Mouse (Mus musculus) adrenal gland, adult 2 months (tissue): ENCODE data around the gene Ano1. TPM values are rescaled to one million over a fixed set of nuclear protein-coding genes. Genes with fewer than 3 reads are reported as not detected.

Experiments used
- DNase-seq: peaks from one replicate; pipeline ENCODE4 v3.0.0; 2021
- long read RNA-seq: library from polyadenylated mRNA; stranded (forward); transcript quantifications from one replicate; pipeline ENCODE4 v2.0.0, GENCODE M21; 2021
- polyA plus RNA-seq: library from polyadenylated mRNA; depleted of rRNA; stranded (reverse); fragments of >200 nt; gene quantifications from 2 replicates; pipeline ENCODE4 v1.2.3, GENCODE M21; 2012; rRNA removed
- total RNA-seq, 2 experiments: library from RNA; stranded (reverse); gene quantifications; 2 replicates each; pipeline ENCODE4 v1.2.3; 2021

Ano1 gene
- total RNA-seq (10 to 100 TPM; 24.6 to 32.4 TPM), polyA plus RNA-seq (13.9 and 17.1 TPM in 2 replicates)
- long read RNA-seq, partial matches to known transcripts = 1 of 1 reads
- long read RNA-seq, other reads (novel, unspliced or antisense) = 0 of 1 reads

DNA sequence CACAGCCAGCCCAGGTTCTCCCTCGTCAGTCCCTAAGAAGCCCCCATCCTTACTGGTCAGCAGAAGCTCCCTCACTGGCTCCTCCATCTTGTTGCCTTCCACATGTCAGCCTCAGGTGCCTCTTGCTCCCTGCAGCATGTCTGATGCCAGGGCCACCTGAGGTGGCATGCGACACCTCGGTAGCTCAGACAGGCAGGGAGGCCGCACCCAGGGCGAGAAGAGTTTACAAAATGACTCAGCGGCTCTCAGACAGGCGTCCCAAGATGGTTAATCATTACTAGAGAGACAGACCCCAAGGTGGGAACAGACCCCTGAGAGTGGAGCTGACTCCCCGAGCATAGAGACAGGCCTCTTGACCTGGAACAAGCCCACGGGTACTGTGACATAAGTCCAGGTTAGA is at the start of gene Ano1:
Gene Ano1, minus strand, starts transcription at position 142 of the 400 bp plus-strand sequence.
- no peak for DNase-seq

DNA sequence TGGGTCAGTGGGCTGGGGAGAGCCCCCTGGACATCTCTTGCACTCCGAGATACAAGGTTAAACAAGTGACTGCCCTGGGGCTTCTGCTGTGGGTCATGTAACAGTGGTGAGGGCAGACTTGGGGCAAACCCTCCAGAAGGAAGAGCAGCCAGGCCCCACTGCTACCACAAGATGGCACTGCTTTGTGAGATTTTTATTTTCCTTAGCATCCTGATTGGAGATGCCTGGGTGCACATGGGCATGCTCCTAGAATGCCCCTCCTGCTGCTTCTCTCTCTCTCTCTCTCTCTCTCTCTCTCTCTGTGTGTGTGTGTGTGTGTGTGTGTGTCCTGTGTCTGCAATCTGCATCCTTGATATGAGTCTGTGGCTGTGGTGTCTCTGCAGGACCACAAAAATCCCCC is 46.7 kb upstream of the Ano1 start:
- DNase-seq = peak; percentile 15

DNA sequence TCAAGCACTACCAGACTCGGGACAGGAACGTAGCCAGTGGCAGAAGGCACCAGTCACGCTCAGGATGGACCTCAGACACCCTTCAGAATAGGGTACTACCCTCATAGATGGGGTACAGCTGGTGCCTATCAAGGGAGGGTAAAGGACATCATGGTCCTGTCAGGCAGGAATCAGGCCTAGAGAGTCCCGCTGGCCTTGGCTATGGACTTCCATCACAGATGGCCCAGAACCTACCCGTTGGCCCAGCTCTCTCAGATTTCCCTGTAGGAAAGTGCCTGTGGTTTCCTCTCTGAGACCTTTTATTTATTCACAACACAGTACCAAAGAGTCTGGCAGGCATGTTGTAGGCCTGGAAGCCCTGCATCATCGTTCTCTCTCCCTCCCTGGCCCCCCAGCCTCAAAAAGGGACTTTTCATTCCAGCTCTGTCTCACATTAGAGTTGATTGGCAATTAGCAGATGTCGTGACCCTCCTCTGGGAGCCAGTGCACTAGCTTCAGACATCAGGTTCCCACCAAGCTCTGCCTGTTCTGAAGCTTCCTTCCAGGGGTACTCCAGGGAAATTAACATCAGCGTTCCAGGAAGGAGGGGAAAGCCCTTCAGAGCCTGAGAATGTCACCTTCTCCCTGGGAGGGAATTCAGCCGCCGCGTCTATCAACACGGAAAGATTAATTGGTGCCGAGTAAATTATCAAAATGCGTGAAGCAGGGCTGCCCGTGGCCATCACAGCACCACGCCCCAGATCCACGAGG is 45.4 kb upstream of the Ano1 start:
- no peak for DNase-seq

GRCm38 (mm10) chr7:144795976-144796474 is 44.3 kb upstream of the Ano1 start:
- no peak for DNase-seq

GRCm38 (mm10) chr7:144793296-144793695 is 41.5 kb upstream of the Ano1 start:
- no peak for DNase-seq

- DNase-seq = no peak
Observed at GRCm38 (mm10) chr7:144791426-144791825, 39.7 kb upstream of the Ano1 start.

DNA sequence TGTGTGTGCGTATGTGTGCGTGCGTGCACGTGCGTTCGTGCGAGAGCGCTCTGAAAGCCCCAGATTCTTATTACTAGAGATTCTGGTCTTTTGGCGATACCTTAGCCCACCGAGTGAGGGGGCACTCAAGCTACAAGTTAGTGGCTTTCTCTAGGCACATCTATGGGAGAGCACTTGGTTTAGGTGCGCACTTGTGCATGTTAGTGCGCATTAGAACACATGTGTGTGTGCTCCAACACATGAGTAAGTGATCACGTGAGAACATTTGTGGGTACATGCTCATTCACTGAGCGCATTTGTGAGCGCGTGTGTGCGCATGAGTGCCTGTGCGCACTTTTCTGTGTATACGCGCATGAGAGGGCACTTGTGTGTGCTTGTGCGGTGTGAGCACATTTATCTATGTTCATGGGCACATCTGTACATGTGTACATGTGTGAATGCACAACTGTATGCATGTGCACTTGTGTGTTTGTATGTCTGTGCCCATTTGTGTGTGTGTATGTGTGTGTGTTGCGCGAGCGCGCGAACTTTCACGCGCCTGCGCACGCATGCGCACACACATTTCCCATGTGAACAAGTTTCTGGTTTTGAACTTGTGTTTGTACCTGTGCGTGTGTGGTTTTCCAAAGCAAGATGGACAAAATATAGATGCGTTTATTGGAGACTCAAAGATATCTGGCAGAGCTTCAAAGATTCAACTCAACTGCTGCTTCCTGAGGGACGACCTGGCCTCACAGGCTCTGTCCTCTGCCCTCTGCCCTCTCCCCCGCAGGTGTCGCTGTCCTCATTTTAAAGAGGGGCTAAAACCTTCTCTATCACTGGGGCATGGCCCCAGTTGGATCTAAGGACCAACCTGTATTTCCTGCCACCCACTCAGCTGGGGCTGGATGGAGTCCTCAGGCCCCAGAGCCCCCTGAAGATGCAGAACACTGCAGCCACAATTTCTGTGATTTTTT is 38.1 kb upstream of the Ano1 start:
- no peak for DNase-seq

DNA sequence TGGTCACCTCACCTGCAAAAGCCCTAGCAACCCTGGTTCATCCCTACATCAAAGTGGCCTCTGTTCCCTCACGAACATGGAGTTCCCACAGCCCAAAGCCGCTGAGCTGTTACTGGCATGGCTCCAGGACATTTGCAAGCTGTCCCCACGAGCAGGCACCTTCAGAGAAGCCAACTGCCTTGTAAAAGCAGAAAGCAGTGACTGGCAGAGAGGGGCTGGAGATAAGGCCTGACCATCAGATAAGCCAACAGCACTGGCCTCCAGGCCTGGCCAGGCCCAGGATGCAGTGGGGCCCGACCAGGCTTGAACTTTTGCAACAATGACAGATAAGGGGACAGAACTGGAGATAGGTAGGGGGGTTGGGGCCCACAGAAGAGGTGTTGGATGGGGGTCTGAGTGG is 36.9 kb upstream of the Ano1 start:
- DNase-seq = peak; percentile 26

DNA sequence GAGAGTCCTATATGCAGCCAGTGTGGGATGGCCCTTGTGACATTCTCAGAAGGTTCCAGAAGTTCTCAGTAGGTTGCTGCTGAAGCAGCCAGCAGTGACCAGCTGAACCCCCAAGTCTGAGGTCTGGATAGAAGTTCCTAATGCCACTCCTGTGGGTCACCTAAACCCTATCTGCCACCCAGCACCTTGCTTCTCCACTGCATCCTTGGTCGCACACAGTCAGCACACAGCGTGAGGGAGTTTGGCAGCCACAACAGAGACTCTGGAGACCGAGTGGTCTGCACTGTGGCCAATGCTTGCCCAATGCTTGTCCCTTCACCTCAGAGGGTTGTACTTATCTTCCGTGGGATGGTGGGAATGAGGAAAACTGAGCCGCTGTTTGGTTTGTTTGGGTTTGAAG is 35.7 kb upstream of the Ano1 start:
- DNase-seq = no peak

- no peak for DNase-seq
Observed at GRCm38 (mm10) chr7:144786571-144786970, 34.8 kb upstream of the Ano1 start.

- no peak for DNase-seq
Observed at GRCm38 (mm10) chr7:144784176-144784575, 32.4 kb upstream of the Ano1 start.

DNA sequence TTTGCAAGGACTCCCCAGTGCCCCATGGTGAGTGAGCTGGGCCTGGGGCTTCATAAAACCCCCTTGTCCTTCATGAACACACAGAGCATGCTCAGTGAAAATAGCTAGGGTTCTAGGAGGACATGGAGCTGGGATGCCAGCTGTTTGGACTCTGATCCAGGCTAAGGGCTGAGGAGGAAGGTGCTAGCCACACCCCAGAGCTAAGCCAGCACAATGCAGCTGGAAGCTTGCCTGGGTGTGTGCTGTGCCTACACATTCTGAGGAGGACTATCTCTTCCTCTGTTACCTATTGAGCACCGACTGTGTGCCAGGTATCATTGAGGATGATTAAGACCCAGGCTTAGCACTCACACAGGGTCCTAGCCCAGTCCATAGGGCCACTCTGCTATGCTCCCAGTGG is 30.6 kb upstream of the Ano1 start:
- no peak for DNase-seq

DNA sequence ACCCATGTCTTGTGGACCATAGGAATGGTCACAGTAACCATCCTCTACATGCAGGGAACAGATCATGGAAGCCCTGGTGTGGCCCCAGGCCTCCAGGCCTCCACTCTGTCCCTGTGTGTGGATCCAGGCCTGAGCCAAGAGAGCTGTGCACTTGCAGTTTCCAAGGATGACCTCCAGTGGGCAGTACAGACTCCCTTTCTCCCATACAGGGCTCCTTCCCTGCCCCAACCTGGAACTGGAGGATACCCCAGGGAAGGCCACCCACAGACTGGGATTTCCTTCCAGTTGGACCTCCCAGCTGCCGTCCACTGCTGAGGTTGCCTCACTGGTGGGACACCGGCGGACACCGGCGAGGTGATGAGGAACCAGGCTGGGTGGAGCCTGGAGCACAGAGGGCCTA is 29.6 kb upstream of the Ano1 start:
- DNase-seq = no peak

- DNase-seq = no peak
Observed at GRCm38 (mm10) chr7:144780190-144780589, 28.4 kb upstream of the Ano1 start.

DNA sequence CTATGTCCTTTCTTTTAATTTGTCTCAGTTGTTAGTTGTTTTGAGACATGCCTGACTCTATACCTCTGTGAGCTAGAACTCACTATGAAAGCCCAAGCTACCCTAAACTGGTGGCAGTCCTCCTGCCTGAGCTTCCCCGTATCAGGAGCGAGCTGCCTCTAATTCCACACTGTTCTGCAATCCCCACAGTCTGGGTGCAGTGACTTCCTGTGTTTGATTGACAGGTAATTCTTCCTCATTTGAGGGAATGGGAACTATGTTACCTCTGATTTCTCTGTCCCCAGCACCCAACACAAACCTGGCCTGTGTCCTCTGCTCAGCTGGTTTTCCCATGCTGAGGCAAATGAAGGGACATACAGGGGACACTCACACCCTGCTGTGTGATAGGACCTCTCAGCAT is 27.9 kb upstream of the Ano1 start:
- DNase-seq = no peak

DNA sequence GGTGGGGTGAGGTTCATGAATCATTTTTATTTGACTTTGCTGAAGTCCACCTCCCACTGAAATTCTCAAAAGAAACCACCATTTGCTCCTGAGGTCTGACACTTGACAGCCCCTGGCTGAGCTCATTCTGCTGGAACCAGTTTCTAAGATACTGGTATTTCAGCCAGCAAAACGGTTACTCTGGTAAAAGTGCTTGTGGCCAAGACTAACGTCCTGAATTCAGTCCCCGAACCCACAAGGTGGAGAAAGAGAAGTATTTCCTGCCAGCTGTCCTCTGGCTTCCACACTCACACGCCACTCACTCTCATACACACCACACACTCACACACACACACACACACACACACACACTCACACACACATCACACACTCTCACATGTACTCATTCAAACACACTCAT is 26.0 kb upstream of the Ano1 start:
- no peak for DNase-seq

DNA sequence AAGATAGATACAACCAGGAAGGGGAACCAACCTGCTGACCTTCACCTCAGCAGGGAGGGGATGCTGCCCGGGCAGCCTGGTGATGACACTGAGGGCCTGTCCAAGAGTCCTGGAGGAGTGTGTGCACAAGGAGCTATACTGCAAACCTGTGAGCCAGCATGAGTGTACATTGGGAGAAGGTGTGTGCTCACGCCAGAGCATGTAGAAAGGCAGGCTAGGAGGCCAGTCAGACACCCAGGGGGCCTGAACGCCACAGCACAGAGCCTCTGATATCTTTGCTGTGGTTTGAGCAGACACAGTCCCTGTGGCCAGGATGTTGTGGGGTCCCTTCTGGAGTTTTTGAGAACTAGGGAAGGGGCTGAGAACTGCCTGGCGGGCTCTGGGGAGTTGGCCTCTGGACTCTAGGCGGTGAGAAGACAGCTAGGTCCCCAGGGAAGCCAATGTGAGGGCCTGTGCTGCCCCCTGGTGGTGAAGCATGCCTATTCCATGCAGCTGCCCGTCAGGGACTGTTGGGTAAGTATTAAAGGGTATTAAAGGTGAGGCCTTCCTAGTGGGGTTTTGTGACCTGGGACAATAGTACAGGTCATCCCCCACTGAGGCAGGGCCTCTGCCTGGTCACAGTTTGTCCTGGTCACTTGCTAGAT is 24.2 kb upstream of the Ano1 start:
- DNase-seq = peak; percentile 86

GRCm38 (mm10) chr7:144775214-144775613 is 23.4 kb upstream of the Ano1 start:
- no peak for DNase-seq

DNA sequence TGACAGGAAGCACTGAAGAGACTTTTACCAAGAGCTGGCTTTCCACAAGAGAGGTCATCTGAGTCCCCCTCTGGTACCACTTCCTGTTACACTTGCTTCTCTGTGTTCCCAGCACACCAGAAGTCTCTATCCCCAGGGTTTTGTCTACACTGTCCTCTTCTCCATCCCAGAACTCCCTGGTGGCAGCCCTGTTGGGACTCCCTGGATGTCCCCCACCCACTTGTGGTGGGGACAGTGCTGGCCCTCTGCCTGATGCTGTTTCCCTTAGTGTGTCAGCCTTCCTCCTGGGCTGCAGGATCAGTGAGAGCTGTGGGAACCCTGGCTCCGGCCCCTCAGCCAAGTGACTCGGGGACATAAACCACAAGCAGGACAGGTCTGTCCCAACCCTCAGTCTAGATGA is 22.5 kb upstream of the Ano1 start:
- no peak for DNase-seq

DNA sequence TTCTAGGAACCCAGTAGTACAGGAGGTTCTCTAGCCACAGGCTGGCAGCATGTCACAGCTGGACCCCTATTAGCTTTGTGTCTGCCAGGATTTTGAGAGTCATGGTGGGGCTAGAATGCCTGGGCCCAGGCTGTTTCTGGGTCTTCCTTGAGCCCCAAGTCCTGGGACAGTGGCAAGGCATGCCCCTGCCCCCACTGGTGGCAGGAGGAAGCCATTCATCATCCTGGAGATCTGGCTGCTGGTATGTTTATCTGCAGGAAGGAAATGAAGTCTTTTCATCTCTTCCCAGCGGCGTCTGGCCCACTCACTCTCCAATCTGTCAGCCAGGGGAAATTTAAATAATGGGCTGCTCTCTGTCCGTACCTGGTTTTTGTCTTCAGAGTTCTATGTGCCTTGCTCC is 18.3 kb upstream of the Ano1 start:
- no peak for DNase-seq

DNA sequence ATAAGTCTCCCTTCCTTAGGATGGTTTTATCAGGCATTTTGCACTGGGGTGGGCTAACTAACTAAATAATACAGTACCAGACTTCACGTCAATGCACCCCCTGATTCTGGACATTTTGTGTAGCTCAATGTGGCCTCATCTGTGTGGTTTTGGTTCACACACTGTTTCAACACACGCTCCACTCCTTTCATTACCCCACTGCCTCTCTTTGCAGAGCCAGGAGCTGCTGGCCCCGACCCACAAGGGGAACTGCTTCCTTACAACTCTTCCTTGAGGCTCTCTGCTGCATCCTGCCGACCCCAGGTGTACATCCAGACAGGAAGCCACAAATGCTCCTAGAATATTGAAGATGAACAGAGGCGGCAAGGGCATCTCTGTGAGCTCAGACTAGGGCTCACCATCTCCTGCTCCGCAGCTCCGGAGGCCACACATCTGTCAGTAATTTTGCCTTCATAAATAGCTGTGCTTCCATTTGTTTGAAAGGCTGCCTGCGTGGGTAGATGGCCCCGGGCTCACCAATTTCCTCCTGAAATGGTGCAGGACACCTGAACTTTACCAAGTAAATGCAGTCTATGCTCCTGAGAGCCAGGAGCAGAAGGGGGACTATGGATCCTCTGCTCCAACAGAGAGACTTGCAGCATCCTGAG is 17.8 kb upstream of the Ano1 start:
- no peak for DNase-seq

DNA sequence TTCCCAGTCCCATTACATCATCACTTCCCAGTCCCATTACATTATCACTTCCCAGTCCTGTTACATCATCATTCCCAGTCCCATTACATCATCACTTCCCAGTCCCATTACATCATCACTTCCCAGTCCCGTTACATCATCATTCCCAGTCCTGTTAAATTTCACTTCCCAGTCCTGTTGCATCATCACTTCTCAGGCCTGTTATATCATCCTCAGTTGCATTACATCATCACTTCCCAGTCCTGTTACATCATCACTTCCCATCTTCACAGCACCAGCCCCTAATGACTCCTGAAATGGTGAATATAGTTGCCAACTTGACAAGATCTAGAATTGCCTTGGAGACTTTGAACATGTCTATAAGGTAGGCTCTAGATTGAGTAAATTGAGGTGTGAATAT is 17.1 kb upstream of the Ano1 start:
- DNase-seq = no peak
